Mouse (Mus musculus) liver, embryonic 13.5 days (tissue): ENCODE measurements at regions not wholly inside any gene's neighbourhood (a gene's known extent, or its start where the extent isn't known, plus 50 kb on each side); places are given as distances from the start of the nearest gene placed in this dataset.

Experiments used
- ATAC-seq: fragments of 200-750 bp; cut with Nextera tagmentation; 2 replicates; pipeline ENCODE4 v1.8.0; 2017; ENCODE audit warnings: low read depth, mild to moderate bottlenecking, moderate number of reproducible peaks, moderate library complexity
- DNase-seq: peaks from one replicate; pipeline ENCODE4 v3.0.0; 2022
- H3K27ac ChIP-seq: fragments of 300-500 bp; sonication (generic); 2 replicates; pipeline ENCODE4 v1.5.1; 2015; ENCODE audit warnings: moderate library complexity, mild to moderate bottlenecking, inconsistent platforms
- H3K27me3 ChIP-seq: fragments of 300-500 bp; sonication (generic); 2 replicates; pipeline ENCODE4 v1.6.1; 2015; ENCODE audit warnings: mild to moderate bottlenecking, inconsistent platforms
- H3K36me3 ChIP-seq: fragments of 300-500 bp; sonication (generic); 2 replicates; pipeline ENCODE4 v1.6.1; 2015; ENCODE audit warnings: mild to moderate bottlenecking, inconsistent platforms
- H3K4me1 ChIP-seq: fragments of 300-500 bp; sonication (generic); replicated peaks from 2 replicates; pipeline ENCODE4 v1.6.1; 2015; ENCODE audit warnings: inconsistent platforms
- H3K4me2 ChIP-seq: fragments of 300-500 bp; sonication (generic); 2 replicates; pipeline ENCODE4 v1.6.1; 2015; ENCODE audit warnings: inconsistent platforms, mild to moderate bottlenecking, moderate library complexity
- H3K4me3 ChIP-seq: fragments of 300-500 bp; sonication (generic); replicated peaks from 2 replicates; pipeline ENCODE4 v1.5.1; 2015; ENCODE audit warnings: mild to moderate bottlenecking, inconsistent platforms
- H3K9ac ChIP-seq: fragments of 300-500 bp; sonication (generic); 2 replicates; pipeline ENCODE4 v1.6.1; 2015; ENCODE audit warnings: mild to moderate bottlenecking, inconsistent platforms
- H3K9me3 ChIP-seq: fragments of 300-500 bp; sonication (generic); replicated peaks from 2 replicates; pipeline ENCODE4 v1.6.1; 2016; ENCODE audit warnings: inconsistent platforms
- WGBS: fragments of 180-500 bp; shearing (Covaris S2); methylation state at CpG from one replicate; pipeline ENCODE4 v1.1.7; 2015; ENCODE audit not compliant: insufficient replicate concordance; 5-methylcytosine and 5-hydroxymethylcytosine counted together

DNA sequence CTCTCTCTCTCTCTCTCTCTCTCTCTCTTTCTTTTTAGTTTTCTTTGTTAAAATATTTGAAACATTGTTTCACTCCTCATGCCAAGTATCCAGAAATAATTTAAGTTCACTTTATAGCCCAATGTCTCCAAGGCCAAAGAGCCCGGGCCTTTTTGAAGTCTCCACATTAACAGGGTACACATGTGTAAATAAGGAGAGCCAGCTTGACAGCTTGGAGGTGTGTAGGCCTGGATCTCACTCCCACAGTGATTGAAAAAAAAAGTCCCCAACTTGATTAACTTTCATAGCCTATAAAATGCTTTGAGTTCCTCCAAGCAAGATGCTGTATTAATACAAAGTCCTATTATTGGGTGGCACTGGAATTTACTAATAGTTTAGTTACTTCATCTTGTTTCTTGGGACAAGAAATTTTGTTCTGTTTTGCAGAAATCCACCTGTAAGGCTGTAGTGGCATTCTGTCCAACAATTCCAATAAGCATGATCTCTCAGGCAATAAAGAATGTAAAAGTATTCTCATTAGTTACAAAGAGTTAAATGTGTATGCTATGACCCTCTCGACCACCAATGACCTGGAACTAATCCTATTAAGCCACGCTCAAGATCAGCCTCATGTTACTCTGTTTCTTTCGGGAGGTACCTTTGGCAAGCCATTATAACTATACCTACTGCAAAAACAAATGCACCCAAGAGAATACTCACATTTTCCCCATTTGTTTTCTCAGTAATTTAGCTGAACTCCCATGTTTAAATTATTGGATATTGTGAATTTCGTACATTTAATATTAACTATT lies 215.9 kb upstream of the Acvr2a start:
- H3K9ac ChIP-seq, result no peak overlapping the region
- 59% methylated on average over 5 of the region's 5 CpGs for WGBS
- DNase-seq (no peak), ATAC-seq (no peak)
- H3K4me2 ChIP-seq, result no peak overlapping the region
- H3K4me3 ChIP-seq, result no peak overlapping the region
- H3K27me3 ChIP-seq, result no peaks in the 10 kb centered on the region
- no peaks in the 10 kb centered on the region for H3K9me3 ChIP-seq
- no peaks in the 10 kb centered on the region for H3K36me3 ChIP-seq
- H3K27ac ChIP-seq, result no peak overlapping the region
- no peaks in the 10 kb centered on the region for H3K4me1 ChIP-seq

DNA sequence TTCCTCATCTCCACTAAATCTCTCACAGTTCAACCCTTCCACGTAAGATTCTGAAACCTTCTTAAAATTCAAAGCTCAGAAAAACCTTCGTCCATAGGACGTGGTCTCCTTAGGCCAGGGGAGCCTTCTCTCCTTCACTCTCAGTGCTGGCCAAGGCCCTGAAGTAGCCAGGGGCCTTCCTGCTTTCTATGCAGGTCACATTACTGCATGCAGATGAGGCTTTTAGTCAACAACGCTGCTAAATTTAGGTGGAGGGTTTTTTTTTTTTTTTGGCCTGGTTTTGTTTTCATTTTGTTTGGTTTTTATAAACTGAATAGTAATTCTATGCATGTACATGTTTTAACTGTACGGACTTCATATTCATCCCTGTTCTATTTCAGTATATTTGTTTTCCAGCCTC lies 214.5 kb upstream of the Acvr2a start:
- WGBS, result 66% methylated on average over 5 of the region's 5 CpGs

DNA sequence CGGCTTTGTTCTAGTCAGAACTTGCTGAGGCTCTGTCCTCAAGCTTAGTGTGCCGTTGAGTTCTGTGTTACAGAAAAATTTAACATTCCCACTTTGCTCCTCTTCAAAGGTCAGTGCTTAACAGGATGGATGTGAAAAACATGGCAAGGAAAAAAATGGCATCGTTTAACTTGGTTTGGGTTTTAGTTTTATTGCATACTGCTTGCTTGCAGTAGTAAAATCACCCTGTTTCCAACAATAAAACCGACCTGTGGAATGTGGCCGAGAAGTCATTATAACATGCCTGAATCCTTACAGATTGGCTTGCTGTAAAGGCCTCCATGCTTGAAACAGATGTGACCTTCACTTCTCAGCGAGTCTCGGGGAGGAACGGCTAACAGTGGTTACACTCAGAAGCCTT lies 212.1 kb upstream of the Acvr2a start:
- no peak for DNase-seq
- H3K4me2 ChIP-seq, result no peak overlapping the region
- H3K9ac ChIP-seq, result no peak overlapping the region

More for the DNA sequence above, 214.5 kb upstream of the Acvr2a start:
- no peaks in the 10 kb centered on the region for H3K9me3 ChIP-seq
- no peak for ATAC-seq
- H3K27ac ChIP-seq, result no peak overlapping the region
- no peak for DNase-seq
- H3K4me2 ChIP-seq, result no peak overlapping the region
- no peak overlapping the region for H3K4me3 ChIP-seq
- H3K4me1 ChIP-seq, result no peaks in the 10 kb centered on the region
- no peak overlapping the region for H3K9ac ChIP-seq
- no peaks in the 10 kb centered on the region for H3K36me3 ChIP-seq
- no peaks in the 10 kb centered on the region for H3K27me3 ChIP-seq

DNA sequence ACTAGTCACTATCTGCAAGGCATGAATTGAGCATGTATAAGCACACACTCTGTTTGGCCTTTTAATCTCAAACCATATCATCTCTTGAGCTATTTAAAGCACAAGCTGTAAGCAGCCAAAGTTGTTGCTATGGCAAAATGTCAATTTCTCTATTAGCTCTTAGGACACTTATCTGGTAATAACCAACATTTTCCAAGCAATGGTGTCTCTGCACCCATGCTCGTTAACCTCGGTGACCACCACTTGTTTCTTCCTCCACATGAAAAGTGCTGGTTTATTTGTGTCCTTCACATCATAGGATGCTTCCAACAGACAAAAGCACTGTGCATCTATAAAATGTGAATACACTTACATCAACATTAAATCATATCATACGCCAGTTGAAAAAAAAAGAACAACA lies 204.4 kb upstream of the Acvr2a start:
- Histone ChIP-seq H3K4me3 (no peak overlapping the region), H3K9ac (no peak overlapping the region), H3K4me1 (no peaks in the 10 kb centered on the region), H3K9me3 (no peaks in the 10 kb centered on the region), H3K36me3 (no peaks in the 10 kb centered on the region), H3K27ac (no peak overlapping the region), H3K27me3 (no peaks in the 10 kb centered on the region), H3K4me2 (no peak overlapping the region)
- 74% methylated on average over 3 of the region's 3 CpGs for WGBS
- ATAC-seq, result no peak
- no peak for DNase-seq

More for the DNA sequence above, 212.1 kb upstream of the Acvr2a start:
- WGBS, result 66% methylated on average over 8 of the region's 8 CpGs
- Histone ChIP-seq H3K4me1 (no peaks in the 10 kb centered on the region), H3K36me3 (no peaks in the 10 kb centered on the region), H3K4me3 (no peak overlapping the region), H3K27ac (no peak overlapping the region), H3K27me3 (no peaks in the 10 kb centered on the region), H3K9me3 (no peaks in the 10 kb centered on the region)
- no peak for ATAC-seq

DNA sequence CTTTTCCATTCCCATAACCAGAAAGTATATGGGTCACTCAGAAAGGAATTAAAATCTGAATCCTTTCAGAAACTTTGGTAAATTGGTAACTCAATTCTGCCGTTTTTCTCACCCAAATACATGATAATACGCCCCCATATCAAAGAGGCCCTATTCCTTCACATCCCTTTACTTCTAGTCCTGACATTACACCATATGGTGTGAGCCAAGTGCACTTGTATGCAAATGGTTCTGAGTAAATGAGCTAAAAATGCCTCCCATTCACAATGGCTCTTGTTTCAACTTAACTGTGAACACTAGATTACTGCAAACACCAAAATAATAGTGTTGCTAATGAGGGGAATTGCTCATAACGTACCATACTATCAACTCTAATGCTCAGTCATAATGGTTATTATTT lies 201.7 kb upstream of the Acvr2a start:
- DNase-seq, result no peak
- Histone ChIP-seq H3K27ac (no peak overlapping the region), H3K9ac (no peak overlapping the region), H3K27me3 (no peaks in the 10 kb centered on the region), H3K4me2 (no peak overlapping the region), H3K4me3 (no peak overlapping the region), H3K9me3 (no peaks in the 10 kb centered on the region), H3K36me3 (no peaks in the 10 kb centered on the region), H3K4me1 (no peaks in the 10 kb centered on the region)
- WGBS, result 58% methylated on average over 3 of the region's 3 CpGs
- ATAC-seq, result no peak

DNA sequence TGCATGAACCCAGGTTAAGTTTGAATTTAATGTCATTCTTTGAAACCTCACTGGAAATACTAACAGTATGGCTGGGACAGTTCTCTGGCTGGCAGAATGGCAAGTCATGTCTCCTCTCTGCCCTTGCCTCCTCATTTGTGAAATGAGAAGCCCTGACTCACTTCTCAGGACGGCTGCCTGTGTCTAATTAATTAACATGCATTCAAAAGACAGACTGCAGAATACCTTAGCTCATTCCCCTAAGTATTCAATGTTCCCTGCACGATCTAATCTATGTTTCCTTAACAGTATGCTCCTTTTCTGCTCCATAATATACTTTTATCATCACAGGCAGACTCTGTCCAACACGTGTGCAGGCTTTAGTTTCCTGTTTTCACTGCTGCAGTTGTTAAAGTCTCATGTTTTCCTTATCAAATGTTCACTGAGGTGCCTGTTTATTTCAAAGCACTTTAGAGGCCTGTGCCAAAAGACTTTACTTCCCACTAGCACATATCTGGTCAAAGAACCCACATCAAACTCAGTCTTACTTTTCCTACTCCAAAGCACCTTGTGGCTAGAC lies 196.7 kb upstream of the Acvr2a start:
- WGBS, result 17% methylated on average over 3 of the region's 3 CpGs
- no peak overlapping the region for H3K4me3 ChIP-seq
- H3K9ac ChIP-seq, result no peak overlapping the region
- no peak overlapping the region for H3K4me2 ChIP-seq
- H3K27me3 ChIP-seq, result no peaks in the 10 kb centered on the region
- no peaks in the 10 kb centered on the region for H3K9me3 ChIP-seq
- DNase-seq, result no peak
- H3K27ac ChIP-seq, result no peak overlapping the region
- no peak for ATAC-seq
- no peaks in the 10 kb centered on the region for H3K4me1 ChIP-seq
- H3K36me3 ChIP-seq, result no peaks in the 10 kb centered on the region

DNA sequence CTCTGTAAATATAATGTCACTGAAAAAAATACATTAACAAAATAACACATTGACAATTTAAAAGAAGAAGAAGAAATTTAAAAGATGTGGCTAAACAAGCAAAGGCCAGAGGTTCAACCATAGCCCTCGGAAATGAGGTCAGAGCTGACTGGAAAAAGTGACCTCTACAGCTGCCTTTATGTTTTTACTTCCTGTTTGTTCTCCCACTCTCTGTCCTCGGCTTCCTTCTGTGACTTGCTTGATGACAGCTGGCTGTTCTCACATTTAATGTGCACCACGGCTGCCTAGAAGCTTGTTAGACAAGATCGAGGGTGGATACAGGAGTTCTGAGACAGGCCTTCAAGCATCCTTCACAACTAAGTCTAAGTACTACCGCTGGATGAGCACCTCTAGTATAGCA lies 194.9 kb upstream of the Acvr2a start:
- DNase-seq, result no peak
- 36% methylated on average over 5 of the region's 5 CpGs for WGBS
- H3K4me3 ChIP-seq, result no peak overlapping the region

DNA sequence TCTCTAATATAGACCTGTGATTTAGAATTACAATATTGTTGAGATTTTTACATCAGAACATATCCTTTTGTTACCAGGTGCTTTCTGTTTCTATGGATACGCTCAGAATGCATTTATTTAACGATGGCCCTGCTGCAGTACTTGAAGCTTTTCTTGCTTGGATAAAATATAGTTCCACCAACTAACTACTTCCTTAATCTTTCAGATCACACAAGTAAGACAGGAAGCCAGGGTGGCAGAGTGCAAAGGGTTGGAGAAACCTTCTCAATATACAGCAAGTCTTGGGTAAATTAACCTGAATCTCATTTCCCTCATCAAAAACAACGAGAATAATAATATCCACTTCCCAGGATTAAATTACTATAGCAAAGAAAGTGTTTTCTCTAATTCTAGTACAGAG lies 193.1 kb upstream of the Acvr2a start:
- DNase-seq (no peak), ATAC-seq (no peak)
- Histone ChIP-seq H3K36me3 (no peaks in the 10 kb centered on the region), H3K27me3 (no peaks in the 10 kb centered on the region), H3K27ac (no peak overlapping the region), H3K9ac (no peak overlapping the region), H3K4me1 (no peaks in the 10 kb centered on the region), H3K4me3 (no peak overlapping the region), H3K4me2 (no peak overlapping the region), H3K9me3 (no peaks in the 10 kb centered on the region)
- 60% methylated on average over 3 of the region's 3 CpGs for WGBS

More for the DNA sequence above, 194.9 kb upstream of the Acvr2a start:
- no peak overlapping the region for H3K27ac ChIP-seq
- no peak overlapping the region for H3K4me2 ChIP-seq
- H3K27me3 ChIP-seq, result no peaks in the 10 kb centered on the region
- H3K9ac ChIP-seq, result no peak overlapping the region
- no peaks in the 10 kb centered on the region for H3K9me3 ChIP-seq
- no peaks in the 10 kb centered on the region for H3K36me3 ChIP-seq
- no peak for ATAC-seq
- no peaks in the 10 kb centered on the region for H3K4me1 ChIP-seq

DNA sequence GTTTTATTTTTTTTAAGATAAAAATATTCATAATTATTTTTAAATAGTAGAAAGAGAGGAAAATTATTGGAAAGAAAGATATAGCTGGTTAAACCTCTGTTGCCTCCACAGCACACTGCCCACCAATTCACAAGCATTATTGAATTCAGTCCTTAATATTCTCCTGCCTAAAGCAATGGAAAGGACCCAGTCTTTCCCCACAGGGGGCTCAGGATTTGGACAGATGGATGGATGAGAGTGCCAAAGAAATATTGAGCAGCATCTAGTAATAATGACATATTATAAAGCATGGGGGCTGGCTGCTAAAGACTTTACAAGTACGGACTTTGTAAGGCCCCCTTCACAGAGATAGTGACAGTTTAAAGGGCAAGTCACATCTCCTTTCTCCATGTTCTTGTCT lies 191.6 kb upstream of the Acvr2a start:
- Histone ChIP-seq H3K9ac (no peak overlapping the region), H3K9me3 (no peaks in the 10 kb centered on the region)
- DNase-seq, result no peak

DNA sequence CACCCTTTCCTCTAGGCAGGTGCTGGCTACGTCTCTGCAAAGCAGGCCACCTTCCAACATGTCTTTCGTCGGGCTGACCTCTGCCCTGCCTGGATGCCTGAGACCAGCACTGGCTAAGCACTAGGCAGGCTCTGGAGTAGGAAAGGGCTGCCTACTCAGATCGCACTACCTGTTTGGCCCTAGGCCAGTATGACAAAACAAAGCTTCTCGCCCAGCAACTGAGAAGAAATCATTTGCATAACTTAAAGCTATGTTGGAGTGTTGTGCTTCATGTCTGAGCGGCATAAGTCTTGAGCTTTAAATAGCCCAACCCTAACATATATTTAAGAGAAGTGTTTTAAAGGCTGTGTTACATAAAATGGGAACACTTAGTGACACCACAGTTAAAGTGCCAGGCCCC lies 189.9 kb upstream of the Acvr2a start:
- no peak for DNase-seq
- Histone ChIP-seq H3K27me3 (no peaks in the 10 kb centered on the region), H3K36me3 (no peaks in the 10 kb centered on the region), H3K27ac (no peak overlapping the region), H3K9ac (no peak overlapping the region), H3K9me3 (no peaks in the 10 kb centered on the region), H3K4me1 (no peaks in the 10 kb centered on the region), H3K4me3 (no peak overlapping the region), H3K4me2 (no peak overlapping the region)
- 69% methylated on average over 6 of the region's 6 CpGs for WGBS
- ATAC-seq, result no peak

More for the DNA sequence above, 191.6 kb upstream of the Acvr2a start:
- H3K27ac ChIP-seq, result no peak overlapping the region
- no peak overlapping the region for H3K4me2 ChIP-seq
- 76% methylated on average over 1 of the region's 1 CpGs for WGBS
- H3K27me3 ChIP-seq, result no peaks in the 10 kb centered on the region
- no peak for ATAC-seq
- H3K4me1 ChIP-seq, result no peaks in the 10 kb centered on the region
- no peak overlapping the region for H3K4me3 ChIP-seq
- H3K36me3 ChIP-seq, result no peaks in the 10 kb centered on the region

DNA sequence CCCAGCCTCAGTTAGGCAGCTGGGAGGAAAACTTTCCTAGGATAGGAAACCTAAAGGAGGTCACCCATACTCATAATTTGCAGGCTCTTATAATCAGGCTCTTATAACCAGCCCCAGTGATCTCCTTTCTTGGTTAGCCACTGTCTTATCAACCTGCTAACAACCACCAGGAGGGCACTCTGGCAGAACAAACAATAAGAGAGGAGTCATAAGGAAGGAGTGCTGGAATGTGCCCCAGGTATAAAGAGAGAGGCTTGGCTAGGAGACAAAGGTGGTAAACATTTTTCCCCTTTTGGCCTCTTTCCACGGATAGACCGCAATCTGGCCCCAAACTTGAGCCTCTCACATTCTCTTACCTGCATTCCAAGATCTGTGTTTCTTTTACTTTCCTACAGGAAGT lies 189.4 kb upstream of the Acvr2a start:
- Histone ChIP-seq H3K4me2 (no peak overlapping the region), H3K9ac (no peak overlapping the region), H3K9me3 (no peaks in the 10 kb centered on the region), H3K4me1 (no peaks in the 10 kb centered on the region), H3K27me3 (no peaks in the 10 kb centered on the region), H3K4me3 (no peak overlapping the region), H3K36me3 (no peaks in the 10 kb centered on the region), H3K27ac (no peak overlapping the region)
- 57% methylated on average over 2 of the region's 2 CpGs for WGBS
- no peak for DNase-seq
- no peak for ATAC-seq

DNA sequence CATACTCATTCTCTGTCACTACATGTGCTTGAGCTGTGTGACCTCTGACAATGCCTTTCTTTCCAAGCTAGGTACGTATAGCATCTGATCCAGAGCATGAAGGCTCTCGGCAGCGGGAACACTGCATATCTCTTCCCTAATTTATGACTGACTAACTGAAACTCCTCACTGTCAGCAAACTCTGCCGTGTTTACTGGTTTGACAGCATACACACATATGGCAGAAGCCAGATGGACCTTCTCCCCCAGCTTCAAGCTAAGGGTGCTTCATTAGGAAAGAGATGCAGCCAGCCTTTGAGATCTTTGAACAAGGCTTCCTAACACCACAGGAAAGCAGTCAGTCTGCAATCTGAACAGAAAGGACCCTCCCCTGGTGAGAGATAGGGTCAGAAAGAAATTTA lies 186.9 kb upstream of the Acvr2a start:
- ATAC-seq (no peak), DNase-seq (no peak)
- Histone ChIP-seq H3K4me3 (no peak overlapping the region), H3K4me2 (no peak overlapping the region), H3K4me1 (no peaks in the 10 kb centered on the region), H3K9me3 (no peaks in the 10 kb centered on the region), H3K36me3 (no peaks in the 10 kb centered on the region), H3K27me3 (no peaks in the 10 kb centered on the region), H3K9ac (no peak overlapping the region), H3K27ac (no peak overlapping the region)
- 60% methylated on average over 4 of the region's 4 CpGs for WGBS
